Mouse (Mus musculus) Muller cell, postnatal 12 days (primary cell): ENCODE measurements around the gene Pcbp1.
"Not testable (repeated sequence)": the region's sequence is repeated elsewhere in the genome, so short reads cannot be mapped to it uniquely, and the experiment has no call there.

Experiments
- DNase-seq: peaks from one replicate; pipeline ENCODE4 v3.0.0-alpha.2; 2015; ENCODE audit errors: inconsistent ontology term

Gene Pcbp1

GRCm38 (mm10) chr6:86526032-86526960, at the start of gene Pcbp1:
Gene Pcbp1, minus strand, starts transcription at chr6:86526321.
- DNase-seq, result peak; percentile 98

- no peak for DNase-seq
These were observed 48.4 kb upstream of the Pcbp1 start for GRCm38 (mm10) chr6:86574495-86574894.

GRCm38 (mm10) chr6:86570830-86571229, 44.7 kb upstream of the Pcbp1 start:
- DNase-seq, result no peak

- DNase-seq, result peak; percentile 69
These were observed 43.3 kb upstream of the Pcbp1 start for GRCm38 (mm10) chr6:86569461-86569820.

GRCm38 (mm10) chr6:86568816-86569460, 42.8 kb upstream of the Pcbp1 start:
- no peak for DNase-seq

- DNase-seq, result no peak
These were observed 39.7 kb upstream of the Pcbp1 start for GRCm38 (mm10) chr6:86565782-86566181.

GRCm38 (mm10) chr6:86557182-86557581, 31.1 kb upstream of the Pcbp1 start:
- not testable (repeated sequence) for DNase-seq

- no peak for DNase-seq
These were observed 30.4 kb upstream of the Pcbp1 start for GRCm38 (mm10) chr6:86556345-86557058.

- no peak for DNase-seq
These were observed 24.5 kb upstream of the Pcbp1 start for GRCm38 (mm10) chr6:86550587-86550986.

- no peak for DNase-seq
These were observed 21.8 kb upstream of the Pcbp1 start for GRCm38 (mm10) chr6:86547880-86548367.

GRCm38 (mm10) chr6:86547228-86547755, 21.2 kb upstream of the Pcbp1 start:
- no peak for DNase-seq

GRCm38 (mm10) chr6:86545236-86545635, 19.1 kb upstream of the Pcbp1 start:
- peak; percentile 45 for DNase-seq

GRCm38 (mm10) chr6:86543869-86544268, 17.7 kb upstream of the Pcbp1 start:
- DNase-seq, result no peak

GRCm38 (mm10) chr6:86543060-86543459, 16.9 kb upstream of the Pcbp1 start:
- DNase-seq, result no peak

- no peak for DNase-seq
These were observed 15.5 kb upstream of the Pcbp1 start for GRCm38 (mm10) chr6:86541650-86542049.

GRCm38 (mm10) chr6:86528451-86528785, 2.3 kb upstream of the Pcbp1 start:
- no peak for DNase-seq

- DNase-seq, result no peak
These were observed 1.8 kb upstream of the Pcbp1 start for GRCm38 (mm10) chr6:86527766-86528450.

- DNase-seq, result no peak
These were observed 1.0 kb upstream of the Pcbp1 start for GRCm38 (mm10) chr6:86526961-86527740.

- DNase-seq, result peak; percentile 88
These were observed 482 bp downstream of the Pcbp1 start for GRCm38 (mm10) chr6:86525646-86526031.

GRCm38 (mm10) chr6:86524879-86525645, 1.1 kb downstream of the Pcbp1 start:
- DNase-seq, result no peak
